9 mouse cellular contexts compared by ENCODE assay signal in the genomic region with DNA sequence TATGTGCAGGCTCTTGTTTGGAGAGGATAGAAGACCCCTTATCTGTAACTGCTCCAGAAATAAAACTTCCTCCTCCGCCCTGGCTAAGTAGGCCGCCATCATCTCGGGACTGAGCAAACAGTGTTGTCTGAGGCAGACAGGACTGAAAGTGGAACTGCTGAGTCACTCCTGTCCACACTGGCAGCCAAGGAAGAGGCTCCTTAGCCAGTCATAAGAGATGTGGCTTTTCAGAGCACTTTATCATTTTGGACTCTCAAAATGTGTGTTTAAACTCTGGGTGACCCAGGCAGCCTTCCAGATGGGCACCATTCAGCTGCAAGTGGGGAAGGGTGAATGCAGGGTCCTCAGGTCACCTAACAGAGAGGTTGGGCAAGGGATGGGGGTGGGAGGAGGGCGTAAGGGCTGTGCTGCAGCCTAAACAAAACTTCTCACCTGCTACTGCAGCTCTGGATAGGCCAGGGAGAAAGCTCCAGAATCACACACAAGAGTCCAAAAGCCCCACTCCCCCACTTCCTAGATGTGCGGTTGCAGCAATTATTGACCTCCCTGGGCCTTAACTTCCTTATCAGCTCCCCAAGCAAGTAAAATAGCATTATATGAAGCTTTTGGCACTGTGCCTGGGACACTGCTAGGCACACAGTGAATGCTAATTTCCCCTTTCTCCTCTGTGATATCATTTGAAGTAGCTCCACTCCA.
DNase-seq lines count a peak whose midpoint lies in the region; ATAC-seq and TF ChIP-seq lines count a peak whose summit lies in the region.
"Had no signal": no experiment of that assay in that cellular context is flagged by ENCODE, and none has a peak within 500 bp of the region (broad histone marks: within the 10 kb centered on the region; RNA-seq: fewer than 3 reads in every experiment).

No protein-coding gene starts in this region.

- no peaks in the 10 kb centered on the region for H3K36me3 ChIP-seq in forebrain, embryonic 14.5 days (ENCODE audit: control insufficient read depth, insufficient read depth, low read length)
- H3K36me3 ChIP-seq in forebrain, embryonic 10.5 days (replicated peaks) = no peaks in the 10 kb centered on the region
- peaks cover 0 to 36% of the 10 kb centered on the region in 2 experiments; a peak in 2 of 4 replicates for H3K36me3 ChIP-seq in MEL (ENCODE audit: control insufficient read depth in 1 of 2, insufficient read depth in 2 of 2, low read length in 2 of 2)
- H3K36me3 ChIP-seq in kidney, embryonic 14.5 days (ENCODE audit: control insufficient read depth, insufficient read depth, low read length) = no peaks in the 10 kb centered on the region
- no peaks in the 10 kb centered on the region for H3K36me3 ChIP-seq in thymus, adult 2 months (ENCODE audit: control insufficient read depth, insufficient read depth, low read length)
- H3K36me3 ChIP-seq: limb, embryonic 12.5 days had no signal

- no peak for ATAC-seq in forebrain, embryonic 14.5 days
- ATAC-seq in kidney, embryonic 14.5 days (ENCODE audit: low FRiP score, low TSS enrichment) = peak; percentile 55; the same call in 1 of the 2 replicates
- no peak for ATAC-seq in inflammation-experienced regulatory T-cells, adult 6 months

- H3K4me1 ChIP-seq in forebrain, embryonic 14.5 days (ENCODE audit: control insufficient read depth, insufficient read depth, low read length) = peaks cover 5% of the 10 kb centered on the region; the same call in 1 of the 2 replicates
- H3K4me1 ChIP-seq in forebrain, embryonic 10.5 days = peaks cover 24% of the 10 kb centered on the region
- H3K4me1 ChIP-seq in MEL (ENCODE audit: control insufficient read depth in 1 of 2, insufficient read depth in 2 of 2, low read length in 2 of 2) = peaks cover 7 to 22% of the 10 kb centered on the region in 2 experiments
- peaks cover 27% of the 10 kb centered on the region; the same call in 1 of the 2 replicates for H3K4me1 ChIP-seq in kidney, embryonic 14.5 days (ENCODE audit: control insufficient read depth, insufficient read depth, low read length)
- H3K4me1 ChIP-seq in thymus, adult 2 months (replicated peaks; ENCODE audit: control insufficient read depth, insufficient read depth, low read length) = peaks cover 2% of the 10 kb centered on the region

- DNase-seq in forebrain, embryonic 14.5 days (ENCODE audit: low spot score) = peak; percentile 68
- no peak for DNase-seq in forebrain, embryonic 10.5 days (ENCODE audit: extremely low spot score, low spot score)
- DNase-seq in MEL (ENCODE audit: low read depth, low spot score) = peak; percentile 98
- peak; percentile 98 for DNase-seq in heart, adult 11 months
- DNase-seq in lung, postnatal 36 days = peak; percentile 82
- DNase-seq in thymus, adult 2 months = no peak

- H3K4me2 ChIP-seq in forebrain, embryonic 14.5 days (ENCODE audit: low read length) = no peak overlapping the region
- H3K4me2 ChIP-seq in kidney, embryonic 14.5 days (replicated peaks; ENCODE audit: low read depth, low read length) = no peak overlapping the region
- H3K4me2 ChIP-seq: limb, embryonic 12.5 days had no signal

- no peaks in the 10 kb centered on the region for H3K9me3 ChIP-seq in forebrain, embryonic 14.5 days (replicated peaks; ENCODE audit: control insufficient read depth, low read length)
- H3K9me3 ChIP-seq in forebrain, embryonic 10.5 days = no peaks in the 10 kb centered on the region
- H3K9me3 ChIP-seq in MEL (replicated peaks; ENCODE audit: insufficient read depth, low read length) = no peaks in the 10 kb centered on the region
- no peaks in the 10 kb centered on the region for H3K9me3 ChIP-seq in kidney, embryonic 14.5 days (ENCODE audit: control insufficient read depth, low read length)
- H3K9me3 ChIP-seq: limb, embryonic 12.5 days had no signal

- peak; percentile 87 to 93 for TF ChIP-seq EP300 in MEL (IDR thresholded peaks at IDR 0.05; ENCODE audit: low read depth in 1 of 2, low read length in 2 of 2)

- peak in 1 of 2 experiments; percentile 37; a peak in 1 of 4 replicates for TF ChIP-seq POLR2A in MEL (IDR thresholded peaks at IDR 0.05; ENCODE audit: control insufficient read depth in 1 of 2, insufficient read depth in 1 of 2, low read depth in 1 of 2, low read length in 2 of 2, poor library complexity in 1 of 2)
- no peak for TF ChIP-seq POLR2A in thymus, adult 2 months (IDR thresholded peaks at IDR 0.05; ENCODE audit: control insufficient read depth, extremely low read depth, insufficient read depth, low read length, poor library complexity)

- 43% methylated on average over 5 of the region's 5 CpGs for WGBS in forebrain, embryonic 14.5 days
- WGBS in forebrain, embryonic 10.5 days = 42% methylated on average over 5 of the region's 5 CpGs
- 32% methylated on average over 5 of the region's 5 CpGs for WGBS in kidney, embryonic 14.5 days
- 60% methylated on average over 5 of the region's 5 CpGs for WGBS in thymus, adult 2 months

- H3K4me3 ChIP-seq in forebrain, embryonic 14.5 days (ENCODE audit: low read depth, low read length) = no peak overlapping the region
- no peak overlapping the region for H3K4me3 ChIP-seq in forebrain, embryonic 10.5 days
- H3K4me3 ChIP-seq in MEL (ENCODE audit: control insufficient read depth in 1 of 2, insufficient read depth in 1 of 2, low read depth in 2 of 2, low read length in 2 of 2) = no peak overlapping the region
- H3K4me3 ChIP-seq in kidney, embryonic 14.5 days (ENCODE audit: low read length) = no peak overlapping the region
- no peak overlapping the region for H3K4me3 ChIP-seq in thymus, adult 2 months (ENCODE audit: control insufficient read depth, insufficient read depth, low read length)
- H3K4me3 ChIP-seq: limb, embryonic 12.5 days had no signal

- TF ChIP-seq RAD21 in MEL (IDR thresholded peaks at IDR 0.05; ENCODE audit: low read depth, low read length) = no peak

- H3K79me2 ChIP-seq in MEL (ENCODE audit: control insufficient read depth, insufficient read depth, low read length, poor library complexity) = no peaks in the 10 kb centered on the region

- no peaks in the 10 kb centered on the region for H3K27me3 ChIP-seq in forebrain, embryonic 14.5 days (replicated peaks; ENCODE audit: control insufficient read depth, insufficient read depth, low read length)
- H3K27me3 ChIP-seq in forebrain, embryonic 10.5 days (ENCODE audit: poor library complexity, severe bottlenecking) = peaks cover 96% of the 10 kb centered on the region
- no peaks in the 10 kb centered on the region for H3K27me3 ChIP-seq in MEL (ENCODE audit: control insufficient read depth in 1 of 2, insufficient read depth in 2 of 2, low read length in 2 of 2)
- no peaks in the 10 kb centered on the region for H3K27me3 ChIP-seq in kidney, embryonic 14.5 days (ENCODE audit: control insufficient read depth, insufficient read depth, low read length)
- no peaks in the 10 kb centered on the region for H3K27me3 ChIP-seq in thymus, adult 2 months (ENCODE audit: control insufficient read depth, insufficient read depth, low read length)
- H3K27me3 ChIP-seq: limb, embryonic 12.5 days had no signal

- H3K9ac ChIP-seq in forebrain, embryonic 14.5 days (ENCODE audit: low read length) = no peak overlapping the region
- peak overlapping the region; percentile 24; the same call in 1 of the 2 replicates for H3K9ac ChIP-seq in MEL (ENCODE audit: control insufficient read depth, low read depth, low read length, poor library complexity, severe bottlenecking)
- H3K9ac ChIP-seq in kidney, embryonic 14.5 days (ENCODE audit: low read depth, low read length) = no peak overlapping the region
- H3K9ac ChIP-seq: limb, embryonic 12.5 days had no signal

- TF ChIP-seq CTCF in MEL (IDR thresholded peaks at IDR 0.05 in 2 of 3, conservative IDR thresholded peaks at IDR 0.05 in 1 of 3; ENCODE audit: control insufficient read depth in 1 of 3, insufficient read depth in 1 of 3, low read depth in 2 of 3, low read length in 3 of 3, poor library complexity in 1 of 3, severe bottlenecking in 1 of 3) = no peak
- no peak for TF ChIP-seq CTCF in thymus, adult 2 months (IDR thresholded peaks at IDR 0.05; ENCODE audit: borderline replicate concordance, control insufficient read depth, extremely low read depth, insufficient read depth, low read length, poor library complexity)

- H3K27ac ChIP-seq in forebrain, embryonic 14.5 days (ENCODE audit: low read depth, low read length) = no peak overlapping the region
- no peak overlapping the region for H3K27ac ChIP-seq in forebrain, embryonic 10.5 days
- peak overlapping the region; percentile 96 for H3K27ac ChIP-seq in MEL (ENCODE audit: control insufficient read depth, low read depth, low read length)
- H3K27ac ChIP-seq in kidney, embryonic 14.5 days (ENCODE audit: low read depth, low read length) = peak overlapping the region; percentile 7; the same call in 1 of the 2 replicates
- H3K27ac ChIP-seq in thymus, adult 2 months (ENCODE audit: control insufficient read depth, insufficient read depth, low read length) = no peak overlapping the region
- H3K27ac ChIP-seq: limb, embryonic 12.5 days had no signal

TF ChIP-seq in MEL, 35 proteins besides CTCF, POLR2A, EP300 and RAD21 (continues in another document):
- TF ChIP-seq TCF12 (IDR thresholded peaks at IDR 0.05; ENCODE audit: low read depth, low read length) = peak; percentile 85
- TF ChIP-seq ETS1 (IDR thresholded peaks at IDR 0.05; ENCODE audit: low read depth, low read length) = peak; percentile 95
- TF ChIP-seq ZC3H11A (IDR thresholded peaks at IDR 0.05; ENCODE audit: low read depth, low read length) = no peak; the same call in 1 of the 2 replicates
- peak; percentile 63; the same call in 1 of the 2 replicates for TF ChIP-seq JUND (IDR thresholded peaks at IDR 0.05; ENCODE audit: low read depth, low read length)
- no peak for TF ChIP-seq E2F4 (IDR thresholded peaks at IDR 0.05; ENCODE audit: borderline replicate concordance, low read depth, low read length)
- no peak for TF ChIP-seq USF2 (IDR thresholded peaks at IDR 0.05; ENCODE audit: borderline replicate concordance in 1 of 2, insufficient read depth in 1 of 2, low read depth in 1 of 2, low read length in 2 of 2)
- peak; percentile 75 for TF ChIP-seq MAZ (IDR thresholded peaks at IDR 0.05; ENCODE audit: low read depth, low read length)
- TF ChIP-seq BHLHE40 (IDR thresholded peaks at IDR 0.05; ENCODE audit: borderline replicate concordance, low read depth, low read length) = peak; percentile 69
- TF ChIP-seq MAX (IDR thresholded peaks at IDR 0.05; ENCODE audit: low read length) = peak; percentile 78
- no peak for TF ChIP-seq POLR2AphosphoS5 (IDR thresholded peaks at IDR 0.05; ENCODE audit: borderline replicate concordance, low read depth, low read length)
- TF ChIP-seq NELFE (IDR thresholded peaks at IDR 0.05; ENCODE audit: low read depth, low read length) = peak; percentile 63
- no peak for TF ChIP-seq UBTF (IDR thresholded peaks at IDR 0.05; ENCODE audit: borderline replicate concordance, insufficient read depth, low read depth, low read length)
- peak; percentile 71 for TF ChIP-seq MXI1 (IDR thresholded peaks at IDR 0.05; ENCODE audit: low read depth, low read length)
- peak; percentile 49 for TF ChIP-seq KAT2A (conservative IDR thresholded peaks at IDR 0.05; ENCODE audit: low read depth, low read length)
- peak; percentile 67 for TF ChIP-seq ELF1 (IDR thresholded peaks at IDR 0.05; ENCODE audit: low read depth, low read length)
- no peak; the same call in 1 of the 2 replicates for TF ChIP-seq TAL1 (IDR thresholded peaks at IDR 0.05; ENCODE audit: low read length)

Comparison
In these comparisons a context has a peak if more than half of its experiments do, and no peak if none do; other contexts are left out.
1. DNase-seq: peak in forebrain, embryonic 14.5 days (single experiment), MEL (single experiment), heart, adult 11 months (single experiment) and lung, postnatal 36 days (single experiment); none in forebrain, embryonic 10.5 days (single experiment) and thymus, adult 2 months (single experiment).
2. H3K27ac ChIP-seq: peak in MEL (single experiment) and kidney, embryonic 14.5 days (single experiment); none in forebrain, embryonic 14.5 days (single experiment), forebrain, embryonic 10.5 days (single experiment) and thymus, adult 2 months (single experiment).